Mouse (Mus musculus) lung, postnatal 36 days (tissue): ENCODE measurements around the gene Tbk1.

Experiments
- DNase-seq: peaks from one replicate; pipeline ENCODE4 v3.0.0; 2022; ENCODE audit warnings: mixed read lengths

The Tbk1 gene

GRCm38 (mm10) chr10:121586675-121587370 is at the start of gene Tbk1:
TSS of gene Tbk1 (minus strand) at chr10:121586787.
- peak; percentile 94 for DNase-seq

GRCm38 (mm10) chr10:121636276-121636675 is 49.7 kb upstream of the Tbk1 start:
- DNase-seq: no peak

- DNase-seq: no peak
These were observed 47.6 kb upstream of the Tbk1 start for GRCm38 (mm10) chr10:121634159-121634558.

- no peak for DNase-seq
These were observed 42.0 kb upstream of the Tbk1 start for GRCm38 (mm10) chr10:121628561-121629040.

- no peak for DNase-seq
These were observed 40.7 kb upstream of the Tbk1 start for GRCm38 (mm10) chr10:121627216-121627852.

- peak; percentile 99 for DNase-seq
These were observed 39.7 kb upstream of the Tbk1 start, which contains the start of gene Xpot for GRCm38 (mm10) chr10:121626186-121626882. TSS of gene Xpot (minus strand) at chr10:121626332.

GRCm38 (mm10) chr10:121625407-121626185 is 39.0 kb upstream of the Tbk1 start:
- peak; percentile 41 for DNase-seq

- no peak for DNase-seq
These were observed 38.4 kb upstream of the Tbk1 start for GRCm38 (mm10) chr10:121625006-121625405.

- peak; percentile 31 for DNase-seq
These were observed 37.1 kb upstream of the Tbk1 start for GRCm38 (mm10) chr10:121623670-121624069.

- DNase-seq: no peak
These were observed 35.8 kb upstream of the Tbk1 start for GRCm38 (mm10) chr10:121622431-121622830.

- peak; percentile 18 for DNase-seq
These were observed 29.3 kb upstream of the Tbk1 start for GRCm38 (mm10) chr10:121615935-121616334.

GRCm38 (mm10) chr10:121615146-121615870 is 28.7 kb upstream of the Tbk1 start:
- no peak for DNase-seq

- DNase-seq: peak; percentile 85
These were observed 27.0 kb upstream of the Tbk1 start for GRCm38 (mm10) chr10:121613570-121613969.

- DNase-seq: no peak
These were observed 25.9 kb upstream of the Tbk1 start for GRCm38 (mm10) chr10:121612448-121612847.

GRCm38 (mm10) chr10:121611587-121611986 is 25.0 kb upstream of the Tbk1 start:
- DNase-seq: peak; percentile 46

- DNase-seq: no peak
These were observed 21.6 kb upstream of the Tbk1 start for GRCm38 (mm10) chr10:121608177-121608576.

- DNase-seq: no peak
These were observed 18.2 kb upstream of the Tbk1 start for GRCm38 (mm10) chr10:121604632-121605344.

- DNase-seq: no peak
These were observed 17.0 kb upstream of the Tbk1 start for GRCm38 (mm10) chr10:121603556-121603955.

GRCm38 (mm10) chr10:121601272-121601671 is 14.7 kb upstream of the Tbk1 start:
- DNase-seq: no peak

- DNase-seq: no peak
These were observed 10.0 kb upstream of the Tbk1 start for GRCm38 (mm10) chr10:121596580-121596979.

GRCm38 (mm10) chr10:121591106-121591505 is 4.5 kb upstream of the Tbk1 start:
- no peak for DNase-seq
